Comparison of ENCODE assay signal across 8 mouse cellular contexts in genomic region chr7:114817291-114817806, GRCm38 (mm10).
DNase-seq lines count a peak whose midpoint lies in the region; ATAC-seq and TF ChIP-seq lines count a peak whose summit lies in the region.

No protein-coding gene starts in this region.

- peak; percentile 94 for ATAC-seq in megakaryocyte, adult 5-6 weeks (ENCODE audit: poor library complexity, severe bottlenecking)

- no peak overlapping the region for H3K27ac ChIP-seq in gastrocnemius, adult 2 months
- no peak overlapping the region for H3K27ac ChIP-seq in left cerebral cortex, adult 2 months

- peak; percentile 98; the same call in 1 of the 2 replicates for TF ChIP-seq CTCF in gastrocnemius, adult 2 months (IDR thresholded peaks at IDR 0.05)
- TF ChIP-seq CTCF in left cerebral cortex, adult 2 months (IDR thresholded peaks at IDR 0.05), result peak; percentile 94

- DNase-seq in WW6 (ENCODE audit: low read depth, low spot score), result peak; percentile 68
- peak; percentile 90 for DNase-seq in cerebellum, postnatal 4 days (ENCODE audit: low spot score in 2 of 2)
- DNase-seq in gastrocnemius, adult 2 months, result peak; percentile 88
- DNase-seq in hindlimb bud, embryonic 11.5 days (ENCODE audit: extremely low spot score, low read depth, low spot score), result peak; percentile 61
- peak; percentile 83 to 91 for DNase-seq in left cerebral cortex, adult 2 months (ENCODE audit: extremely low spot score in 1 of 2, low spot score in 2 of 2)
- peak; percentile 87 to 92 for DNase-seq in right cerebral cortex, postnatal 10 days (ENCODE audit: low spot score in 2 of 2)
- peak; percentile 86 for DNase-seq in urinary bladder, postnatal 14 days (ENCODE audit: low spot score)

- intact Hi-C loops in gastrocnemius, adult 2 months (cut with DNase I), result loop anchor here (1.0 to 5.0 kb wide), 3 partner anchors 86 to 315 kb away; no protein-coding TSS in a partner anchor
- intact Hi-C loops in left cerebral cortex, adult 2 months (cut with DNase I), result loop anchor here (1.0 to 10.0 kb wide), 6 partner anchors 86 to 533 kb away; no protein-coding TSS in a partner anchor

- H3K4me3 ChIP-seq in gastrocnemius, adult 2 months, result no peak overlapping the region
- no peak overlapping the region for H3K4me3 ChIP-seq in left cerebral cortex, adult 2 months
